Mouse (Mus musculus): ENCODE measurements around the gene Vps35l.

DNA sequence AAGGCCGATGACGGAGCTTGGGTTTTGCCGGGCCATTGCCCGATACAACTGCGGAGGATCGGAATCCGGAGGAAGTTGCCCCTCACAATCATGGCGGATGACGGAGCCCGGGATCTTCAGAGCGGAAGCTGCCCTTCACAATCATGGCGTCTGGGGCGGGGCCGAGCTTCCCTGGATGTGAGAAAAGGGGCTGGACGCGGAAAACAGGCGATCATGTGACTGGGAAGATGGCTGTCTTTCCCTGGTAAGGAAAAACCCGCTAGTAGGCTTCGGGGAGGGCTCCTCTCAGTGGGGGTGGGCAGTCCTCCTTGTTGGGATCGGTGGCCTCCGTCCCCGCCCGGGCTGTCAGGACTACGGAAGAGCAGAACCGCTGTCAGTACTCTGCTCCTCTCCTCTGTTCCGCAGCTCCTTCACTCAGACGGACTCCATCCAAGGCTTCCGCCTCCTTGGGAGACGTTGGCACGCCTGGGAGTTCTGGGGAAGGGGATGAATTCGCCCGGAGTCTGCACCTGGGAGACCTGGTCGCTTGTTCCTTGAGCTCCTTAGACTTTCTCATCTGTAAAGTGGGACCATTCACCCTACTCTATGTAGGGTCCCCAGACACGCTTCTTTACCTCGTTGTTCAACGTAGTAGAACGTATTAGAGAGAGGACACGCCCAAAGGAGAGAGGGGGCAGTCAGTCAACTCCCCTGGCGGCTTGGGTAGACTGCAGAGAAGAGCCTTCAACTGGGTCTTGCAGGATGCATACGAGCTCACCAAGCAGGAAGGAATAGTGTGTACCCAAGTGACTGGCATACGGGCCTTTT is 709 bp downstream of the Vps35l start:
- TF ChIP-seq EP300 (IDR thresholded peaks at IDR 0.05; ENCODE audit: low read depth) (no peak), CTCF (IDR thresholded peaks at IDR 0.05; ENCODE audit: low read depth) (no peak)
